In genomic region chr11:102819783-102820385, GRCm38 (mm10) we compare ENCODE assay signal across 10 mouse cellular contexts. TPM values are rescaled to one million over a fixed set of nuclear protein-coding genes. Genes with fewer than 3 reads are reported as not detected.
DNase-seq lines count a peak whose midpoint lies in the region; ATAC-seq and TF ChIP-seq lines count a peak whose summit lies in the region.
"Had no signal": no experiment of that assay in that cellular context is flagged by ENCODE, and none has a peak within 500 bp of the region (broad histone marks: within the 10 kb centered on the region; RNA-seq: fewer than 3 reads in every experiment).

No protein-coding gene starts in this region.

- WGBS in heart, embryonic 12.5 days: 9% methylated on average over 14 of the region's 14 CpGs
- 4% methylated on average over 14 of the region's 14 CpGs for WGBS in forebrain, embryonic 11.5 days
- 3% methylated on average over 14 of the region's 14 CpGs for WGBS in limb, embryonic 15.5 days

- peak overlapping the region; percentile 72 for H3K4me2 ChIP-seq in heart, embryonic 12.5 days
- H3K4me2 ChIP-seq in forebrain, embryonic 11.5 days (ENCODE audit: low read depth, low read length, severe bottlenecking): peak overlapping the region; percentile 63
- H3K4me2 ChIP-seq in limb, embryonic 15.5 days: peak overlapping the region; percentile 87

- no peak for DNase-seq in heart, adult 18-20 months
- DNase-seq in forebrain, embryonic 11.5 days (ENCODE audit: low spot score): no peak
- DNase-seq in layer of hippocampus, postnatal 14 days (ENCODE audit: low spot score in 2 of 2): no peak
- DNase-seq in right cerebral cortex, postnatal 10 days (ENCODE audit: low spot score in 2 of 2): no peak

- ATAC-seq in heart, embryonic 12.5 days (ENCODE audit: insufficient number of reproducible peaks, low FRiP score): no peak
- no peak for ATAC-seq in forebrain, embryonic 11.5 days (replicated peaks; ENCODE audit: low FRiP score)
- no peak for ATAC-seq in limb, embryonic 15.5 days (ENCODE audit: insufficient number of reproducible peaks, low FRiP score, low TSS enrichment, low read depth)
- ATAC-seq in megakaryocyte-erythroid progenitor cell, adult 5-6 weeks (replicated peaks; ENCODE audit: low FRiP score, low TSS enrichment, poor library complexity, severe bottlenecking): no peak

- no peaks in the 10 kb centered on the region for H3K9me3 ChIP-seq in heart, embryonic 12.5 days (replicated peaks)
- H3K9me3 ChIP-seq in E14TG2a.4 (ENCODE audit: low read length): no peaks in the 10 kb centered on the region
- no peaks in the 10 kb centered on the region for H3K9me3 ChIP-seq in forebrain, embryonic 11.5 days (ENCODE audit: control insufficient read depth, low read length)
- H3K9me3 ChIP-seq in limb, embryonic 15.5 days: no peaks in the 10 kb centered on the region

- H3K9ac ChIP-seq in heart, embryonic 12.5 days: peak overlapping the region; percentile 98
- no peak overlapping the region; the same call in 1 of the 2 replicates for H3K9ac ChIP-seq in forebrain, embryonic 11.5 days (ENCODE audit: low read length)
- H3K9ac ChIP-seq in limb, embryonic 15.5 days: no peak overlapping the region

- H3K4me1 ChIP-seq in heart, embryonic 12.5 days (replicated peaks): peaks cover 22% of the 10 kb centered on the region
- peaks cover 57% of the 10 kb centered on the region for H3K4me1 ChIP-seq in E14TG2a.4 (replicated peaks; ENCODE audit: low read depth, low read length)
- peaks cover 10% of the 10 kb centered on the region; the same call in 1 of the 2 replicates for H3K4me1 ChIP-seq in forebrain, embryonic 11.5 days (replicated peaks; ENCODE audit: control insufficient read depth, insufficient read depth, low read length)
- H3K4me1 ChIP-seq in limb, embryonic 15.5 days: peaks cover 25% of the 10 kb centered on the region

- peak overlapping the region; percentile 90 for H3K4me3 ChIP-seq in heart, embryonic 12.5 days
- peak overlapping the region; percentile 92 for H3K4me3 ChIP-seq in E14TG2a.4 (replicated peaks; ENCODE audit: low read length)
- peak overlapping the region; percentile 93 for H3K4me3 ChIP-seq in forebrain, embryonic 11.5 days (ENCODE audit: low read depth, low read length)
- peak overlapping the region; percentile 77 for H3K4me3 ChIP-seq in limb, embryonic 15.5 days

- H3K36me3 ChIP-seq in heart, embryonic 12.5 days: no peaks in the 10 kb centered on the region
- H3K36me3 ChIP-seq in E14TG2a.4 (ENCODE audit: insufficient read depth, low read length): peaks cover 5% of the 10 kb centered on the region; the same call in 1 of the 2 replicates
- no peaks in the 10 kb centered on the region for H3K36me3 ChIP-seq in forebrain, embryonic 11.5 days (ENCODE audit: control insufficient read depth, insufficient read depth, low read length)
- H3K36me3 ChIP-seq in limb, embryonic 15.5 days: no peaks in the 10 kb centered on the region

- TF ChIP-seq CTCF in E14TG2a.4 (conservative IDR thresholded peaks at IDR 0.05; ENCODE audit: low read length): no peak

- no peaks in the 10 kb centered on the region; the same call in 1 of the 2 replicates for H3K27me3 ChIP-seq in heart, embryonic 12.5 days (replicated peaks)
- no peaks in the 10 kb centered on the region for H3K27me3 ChIP-seq in E14TG2a.4 (ENCODE audit: insufficient read depth, low read length)
- no peaks in the 10 kb centered on the region; the same call in 1 of the 2 replicates for H3K27me3 ChIP-seq in forebrain, embryonic 11.5 days (ENCODE audit: control insufficient read depth, insufficient read depth, low read length)
- H3K27me3 ChIP-seq in limb, embryonic 15.5 days: no peaks in the 10 kb centered on the region

- peak overlapping the region; percentile 99 for H3K27ac ChIP-seq in heart, embryonic 12.5 days (ENCODE audit: poor library complexity, severe bottlenecking)
- H3K27ac ChIP-seq in forebrain, embryonic 11.5 days (ENCODE audit: low read depth, low read length): no peak overlapping the region; the same call in 1 of the 2 replicates
- peak overlapping the region; percentile 99 for H3K27ac ChIP-seq in limb, embryonic 15.5 days

RNA-seq across cellular contexts. Expression of gene Gjc1, which starts 0.4 kb away (rescaled TPM):
- 69.9 and 72.1 TPM in 2 replicates for polyA plus RNA-seq in heart, embryonic 12.5 days (2016; fragmentation: Nextera tagmentation; extraction: Ambion mirVana)
- total RNA-seq in heart, adult 18-20 months (2021): 10 to 100 TPM; 17.2 to 18.2 TPM
- polyA plus RNA-seq in forebrain, embryonic 11.5 days (2014; fragmentation: Nextera tagmentation; extraction: Ambion mirVana): 95.7 and 96.1 TPM in 2 replicates
- 46.3 and 57.6 TPM in 2 replicates for polyA plus RNA-seq in limb, embryonic 15.5 days (2015; fragmentation: Nextera tagmentation; extraction: Ambion mirVana)
- not detected in 2 replicates for total RNA-seq in megakaryocyte-erythroid progenitor cell, adult 5-6 weeks (2014; fragmentation: Nextera tagmentation)
- not detected in 2 replicates for total RNA-seq in megakaryocyte-erythroid progenitor cell, adult 5-6 weeks (2017)
- 10 to 100 TPM; 10.3 to 12.9 TPM for total RNA-seq in layer of hippocampus, postnatal 14 days (2021)
- total RNA-seq: CH12.LX; common myeloid progenitor, adult 5-6 weeks had no signal

RNA-seq across cellular contexts. Expression of gene Higd1b, which starts 15.8 kb away (rescaled TPM):
- not detected in 2 replicates for polyA plus RNA-seq in heart, embryonic 12.5 days (2016; fragmentation: Nextera tagmentation; extraction: Ambion mirVana)
- total RNA-seq in heart, adult 18-20 months (2021): 10 to 100 TPM; 10.6 to 15.7 TPM
- not detected in 2 replicates for polyA plus RNA-seq in forebrain, embryonic 11.5 days (2014; fragmentation: Nextera tagmentation; extraction: Ambion mirVana)
- 0.84 and 1.6 TPM in 2 replicates for polyA plus RNA-seq in limb, embryonic 15.5 days (2015; fragmentation: Nextera tagmentation; extraction: Ambion mirVana)
- total RNA-seq in megakaryocyte-erythroid progenitor cell, adult 5-6 weeks (2014; fragmentation: Nextera tagmentation): not detected in 2 replicates
- not detected in 2 replicates for total RNA-seq in megakaryocyte-erythroid progenitor cell, adult 5-6 weeks (2017)
- total RNA-seq in layer of hippocampus, postnatal 14 days (2021): 1 to 10 TPM; 5.3 to 6.5 TPM
- total RNA-seq: CH12.LX; common myeloid progenitor, adult 5-6 weeks had no signal

RNA-seq across cellular contexts. Expression of gene Adam11, which starts 58.6 kb away (rescaled TPM):
- 9.1 and 10.0 TPM in 2 replicates for polyA plus RNA-seq in heart, embryonic 12.5 days (2016; fragmentation: Nextera tagmentation; extraction: Ambion mirVana)
- 1 to 10 TPM; 6.6 to 7.5 TPM for total RNA-seq in heart, adult 18-20 months (2021)
- polyA plus RNA-seq in forebrain, embryonic 11.5 days (2014; fragmentation: Nextera tagmentation; extraction: Ambion mirVana): 11.7 and 14.0 TPM in 2 replicates
- 5.1 and 6.0 TPM in 2 replicates for polyA plus RNA-seq in limb, embryonic 15.5 days (2015; fragmentation: Nextera tagmentation; extraction: Ambion mirVana)
- 0.28 and 3.0 TPM in 2 replicates for total RNA-seq in megakaryocyte-erythroid progenitor cell, adult 5-6 weeks (2014; fragmentation: Nextera tagmentation)
- 0.14 and 0.15 TPM in 2 replicates for total RNA-seq in megakaryocyte-erythroid progenitor cell, adult 5-6 weeks (2017)
- 100 to 1,000 TPM; 186 to 207 TPM for total RNA-seq in layer of hippocampus, postnatal 14 days (2021)
- total RNA-seq: CH12.LX had no signal

Comparison
In these comparisons a context has a peak if more than half of its experiments do, and no peak if none do; other contexts are left out.
1. RNA of gene Gjc1, which starts 0.4 kb away (total RNA-seq): 17.2 to 18.2 TPM in heart, adult 18-20 months and 10.3 to 12.9 TPM in layer of hippocampus, postnatal 14 days; not detected in megakaryocyte-erythroid progenitor cell, adult 5-6 weeks; every median in the first group is over 10 times any median in the second.
2. RNA of gene Higd1b, which starts 15.8 kb away (total RNA-seq): 10.6 to 15.7 TPM in heart, adult 18-20 months and 5.3 to 6.5 TPM in layer of hippocampus, postnatal 14 days; not detected in megakaryocyte-erythroid progenitor cell, adult 5-6 weeks; every median in the first group is over 4 times any median in the second.
3. RNA of gene Adam11, which starts 58.6 kb away (total RNA-seq): 186 to 207 TPM in layer of hippocampus, postnatal 14 days; 6.6 to 7.5 TPM in heart, adult 18-20 months and 0.14 to 3.0 TPM in megakaryocyte-erythroid progenitor cell, adult 5-6 weeks; every median in the first group is over 10 times any median in the second.
4. Peak in every context shown above with its lines, with median percentiles within 50 percentile points of each other: H3K4me2 ChIP-seq and H3K4me3 ChIP-seq.